Mouse (Mus musculus) heart, adult 2 months (tissue): ENCODE results near the gene Scfd2. TPM values are rescaled to one million over a fixed set of nuclear protein-coding genes. Genes with fewer than 3 reads are reported as not detected.

ENCODE experiments used
- DNase-seq, 2 experiments: peaks; one replicate each; pipeline ENCODE4 v3.0.0; 2021
- H3K27ac ChIP-seq: fragments of 200-600 bp; 2 replicates; pipeline ENCODE4 v1.8.1; 2022
- H3K27me3 ChIP-seq: fragments of 200-500 bp; 2 replicates; pipeline ENCODE4 v1.6.1; 2012; ENCODE audit warnings: mild to moderate bottlenecking, low read length, inconsistent platforms, mixed read lengths; ENCODE audit not compliant: control insufficient read depth, insufficient read depth
- H3K36me3 ChIP-seq: fragments of 200-500 bp; 2 replicates; pipeline ENCODE4 v1.6.1; 2012; ENCODE audit warnings: low read length, inconsistent platforms; ENCODE audit not compliant: control insufficient read depth, insufficient read depth
- H3K4me1 ChIP-seq: fragments of 200-500 bp; 2 replicates; pipeline ENCODE4 v1.6.1; 2011; ENCODE audit warnings: low read length; ENCODE audit not compliant: control insufficient read depth, insufficient read depth
- H3K4me3 ChIP-seq: fragments of 200-600 bp; 2 replicates; pipeline ENCODE4 v1.8.1; 2022
- H3K79me2 ChIP-seq: fragments of 200-500 bp; replicated peaks from 2 replicates; pipeline ENCODE4 v1.6.1; 2012; ENCODE audit warnings: mild to moderate bottlenecking, inconsistent platforms, low read length, moderate library complexity, mixed read lengths; ENCODE audit not compliant: control insufficient read depth, insufficient read depth
- H3K9ac ChIP-seq: fragments of 200-500 bp; 2 replicates; pipeline ENCODE4 v1.6.1; 2012; ENCODE audit warnings: low read depth, mild to moderate bottlenecking, control low read depth, inconsistent platforms, low read length, mixed read lengths
- CTCF ChIP-seq: fragments of 200-600 bp; IDR thresholded peaks from 2 replicates; pipeline ENCODE4 v1.8.1; 2022; ENCODE audit warnings: antibody characterized with exemption, mild to moderate bottlenecking, moderate library complexity
- EP300 ChIP-seq: fragments of 200-500 bp; IDR thresholded peaks from 2 replicates; pipeline ENCODE4 v1.6.1; 2011; ENCODE audit warnings: low read depth, low read length, control low read depth; ENCODE audit not compliant: insufficient read depth
- POLR2A ChIP-seq: fragments of 200-500 bp; IDR thresholded peaks from 2 replicates; pipeline ENCODE4 v1.6.1; 2011; ENCODE audit warnings: mild to moderate bottlenecking, low read depth, low read length, control low read depth; ENCODE audit not compliant: insufficient read depth
- WGBS: fragments of 180-500 bp; shearing (Covaris S2); methylation state at CpG from one replicate; pipeline ENCODE4 v1.1.7; 2018; 5-methylcytosine and 5-hydroxymethylcytosine counted together
- intact Hi-C: fragments of 180-260 bp; cut with DNase I; formaldehyde crosslinking; loops from one replicate; pipeline ENCODE4 v1.15.1; 2025
- polyA plus RNA-seq: library from polyadenylated mRNA; depleted of rRNA; stranded (reverse); fragments of >200 nt; gene quantifications from 2 replicates; pipeline ENCODE4 v1.2.3, GENCODE M21; 2012
- total RNA-seq, 2 experiments: library from RNA; stranded (reverse); gene quantifications; 2 replicates each; pipeline ENCODE4 v1.2.3; 2021

Scfd2 gene
- total and polyA plus RNA-seq, 3 experiments, result 9.1 to 13.9 (median 11.9) TPM

- no peaks in the 10 kb centered on the region for H3K27me3 ChIP-seq
- no peak overlapping the region for H3K9ac ChIP-seq
- TF ChIP-seq POLR2A, result no peak
- TF ChIP-seq EP300, result 0 out of 2 replicates have a peak, but pooled peaks have one; percentile 60
- TF ChIP-seq CTCF, result peak; percentile 77
- H3K4me3 ChIP-seq, result no peak overlapping the region
- no peak for DNase-seq
- H3K36me3 ChIP-seq, result no peaks in the 10 kb centered on the region
- no peaks in the 10 kb centered on the region for H3K79me2 ChIP-seq
- no peak overlapping the region for H3K27ac ChIP-seq
- 40% methylated on average over 8 of the region's 8 CpGs for WGBS
- intact Hi-C loops, result loop anchor here (5.0 kb wide), 2 partner anchors 521 to 596 kb away; no protein-coding TSS in a partner anchor
- H3K4me1 ChIP-seq, result peaks cover 4% of the 10 kb centered on the region
Measured at GRCm38 (mm10) chr5:74283545-74283944, 248.0 kb downstream of the Scfd2 start.

DNA sequence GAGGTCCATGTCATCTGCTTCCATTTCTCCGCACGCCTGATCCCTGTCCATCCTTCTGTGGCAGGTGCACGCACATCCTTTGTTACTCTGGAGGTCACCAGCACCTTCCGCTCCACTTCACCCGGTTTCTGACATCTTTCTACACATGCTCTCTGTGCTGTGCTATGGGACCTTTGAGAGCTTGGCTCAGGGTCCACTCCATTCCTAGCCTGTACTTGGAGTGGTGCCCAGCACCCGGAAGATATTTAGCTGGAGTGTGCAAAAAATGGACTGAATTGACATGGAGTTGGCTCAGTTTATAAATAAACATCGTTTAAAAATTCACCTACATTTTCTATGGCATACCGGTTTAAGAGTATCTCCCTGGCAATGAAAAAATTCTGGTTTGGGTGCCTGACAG is 250.1 kb downstream of the Scfd2 start:
- Histone ChIP-seq H3K27me3 (no peaks in the 10 kb centered on the region), H3K27ac (no peak overlapping the region), H3K4me1 (peaks cover 6% of the 10 kb centered on the region), H3K9ac (no peak overlapping the region), H3K4me3 (no peak overlapping the region), H3K79me2 (no peaks in the 10 kb centered on the region), H3K36me3 (no peaks in the 10 kb centered on the region)
- TF ChIP-seq CTCF, result no peak
- TF ChIP-seq EP300, result no peak
- TF ChIP-seq POLR2A, result no peak
- no peak for DNase-seq
- intact Hi-C loops, result loop anchor here (5.0 kb wide), 2 partner anchors 519 to 594 kb away; no protein-coding TSS in a partner anchor
- 54% methylated on average over 8 of the region's 8 CpGs for WGBS

DNA sequence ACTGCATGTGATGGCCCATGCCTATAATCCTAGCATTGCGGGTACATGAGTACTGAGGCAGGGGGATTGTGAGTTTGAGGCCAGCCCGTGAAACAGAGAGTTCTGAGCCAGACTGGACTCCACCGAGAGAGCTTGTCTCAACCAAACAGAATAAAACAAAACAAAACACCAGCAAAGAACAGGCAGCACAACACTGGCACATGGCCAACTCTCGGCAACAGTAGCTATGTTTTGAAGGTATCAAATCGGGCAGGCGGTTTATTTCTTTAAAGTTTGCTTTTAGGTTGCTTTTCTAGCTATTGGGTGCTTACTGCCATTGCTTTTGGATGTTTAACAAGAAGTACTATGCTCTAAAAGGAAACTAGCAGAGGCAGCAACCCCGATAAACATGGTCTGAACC is 251.9 kb downstream of the Scfd2 start:
- DNase-seq, result no peak
- Histone ChIP-seq H3K36me3 (no peaks in the 10 kb centered on the region), H3K27me3 (no peaks in the 10 kb centered on the region), H3K27ac (no peak overlapping the region), H3K4me1 (peaks cover 6% of the 10 kb centered on the region), H3K79me2 (no peaks in the 10 kb centered on the region), H3K4me3 (no peak overlapping the region), H3K9ac (no peak overlapping the region)
- intact Hi-C loops, result loop anchor here (5.0 kb wide), 6 partner anchors 82 to 592 kb away; partner anchors contain the start of genes Rasl11b and Usp46
- TF ChIP-seq POLR2A (no peak), CTCF (no peak), EP300 (no peak)
- 50% methylated on average over 7 of the region's 7 CpGs for WGBS

DNA sequence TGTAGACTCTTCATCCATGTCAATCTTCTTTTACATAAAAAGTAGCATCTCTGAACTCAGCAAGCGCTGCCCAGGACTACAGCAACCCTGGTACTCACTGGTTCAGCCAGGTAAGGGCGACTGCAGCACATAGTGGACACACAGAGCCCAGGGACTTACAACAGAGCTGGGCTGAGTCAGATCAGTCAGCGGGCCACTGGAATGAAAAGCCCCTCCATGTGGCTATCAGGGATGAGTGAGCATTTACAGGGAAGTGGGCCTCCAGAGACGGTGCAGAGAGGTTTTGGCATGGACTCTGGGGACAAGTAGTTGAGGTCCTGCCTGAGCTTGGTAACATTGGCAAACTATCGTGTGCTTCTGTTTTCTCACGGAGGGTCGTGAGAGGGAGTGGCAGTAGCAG is 253.1 kb downstream of the Scfd2 start:
- DNase-seq, result no peak
- no peak overlapping the region for H3K9ac ChIP-seq
- no peak overlapping the region for H3K27ac ChIP-seq
- H3K4me3 ChIP-seq, result no peak overlapping the region
- peaks cover 6% of the 10 kb centered on the region for H3K4me1 ChIP-seq
- H3K79me2 ChIP-seq, result no peaks in the 10 kb centered on the region
- no peak for TF ChIP-seq POLR2A
- no peak for TF ChIP-seq EP300
- TF ChIP-seq CTCF, result no peak
- H3K36me3 ChIP-seq, result no peaks in the 10 kb centered on the region
- intact Hi-C loops, result loop anchor here (5.0 kb wide), 4 partner anchors 81 to 211 kb away; partner anchors contain the start of genes Rasl11b and Usp46
- WGBS, result 82% methylated on average over 7 of the region's 7 CpGs
- H3K27me3 ChIP-seq, result no peaks in the 10 kb centered on the region

DNA sequence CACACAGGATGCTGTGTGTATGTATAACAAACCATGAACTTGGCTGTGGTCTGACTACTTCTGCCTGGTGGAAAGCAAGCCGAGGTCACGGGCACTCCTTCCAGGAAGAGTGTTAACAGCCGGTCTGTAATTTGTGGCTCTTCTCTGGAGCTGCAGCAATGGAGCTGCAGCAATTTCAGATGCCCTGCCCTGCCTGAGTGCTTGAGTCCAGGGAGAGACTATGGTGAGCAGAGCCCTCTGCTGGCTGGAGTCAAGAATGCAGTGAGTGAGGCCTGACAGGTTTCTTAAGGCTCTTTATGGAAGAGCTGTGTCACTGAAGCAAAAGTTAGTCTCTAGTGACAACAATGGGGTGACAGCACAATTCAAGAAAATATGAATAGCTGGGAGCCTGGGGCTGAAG is 253.8 kb downstream of the Scfd2 start:
- TF ChIP-seq POLR2A (no peak), CTCF (no peak; the same call in none of the 2 replicates), EP300 (peak; percentile 97)
- intact Hi-C loops, result loop anchor here (1.0 to 5.0 kb wide), 7 partner anchors 80 to 423 kb away; partner anchors contain the start of genes Rasl11b and Usp46
- H3K4me3 ChIP-seq, result no peak overlapping the region
- peak; percentile 83 to 88 for DNase-seq
- H3K4me1 ChIP-seq, result peaks cover 7% of the 10 kb centered on the region
- no peaks in the 10 kb centered on the region for H3K79me2 ChIP-seq
- 2% methylated on average over 3 of the region's 3 CpGs for WGBS
- no peak overlapping the region for H3K27ac ChIP-seq
- no peaks in the 10 kb centered on the region for H3K36me3 ChIP-seq
- H3K9ac ChIP-seq, result no peak overlapping the region
- no peaks in the 10 kb centered on the region for H3K27me3 ChIP-seq

GRCm38 (mm10) chr5:74277216-74277615 is 254.3 kb downstream of the Scfd2 start:
- intact Hi-C loops, result loop anchor here (1.0 to 5.0 kb wide), 7 partner anchors 80 to 422 kb away; partner anchors contain the start of genes Rasl11b and Usp46
- no peaks in the 10 kb centered on the region for H3K79me2 ChIP-seq
- no peaks in the 10 kb centered on the region for H3K36me3 ChIP-seq
- DNase-seq, result no peak
- no peak overlapping the region for H3K27ac ChIP-seq
- TF ChIP-seq EP300 (no peak), CTCF (no peak), POLR2A (no peak)
- no peak overlapping the region for H3K9ac ChIP-seq
- H3K4me3 ChIP-seq, result no peak overlapping the region
- no peaks in the 10 kb centered on the region for H3K27me3 ChIP-seq
- peaks cover 7% of the 10 kb centered on the region for H3K4me1 ChIP-seq
- WGBS, result 79% methylated on average over 5 of the region's 5 CpGs

DNA sequence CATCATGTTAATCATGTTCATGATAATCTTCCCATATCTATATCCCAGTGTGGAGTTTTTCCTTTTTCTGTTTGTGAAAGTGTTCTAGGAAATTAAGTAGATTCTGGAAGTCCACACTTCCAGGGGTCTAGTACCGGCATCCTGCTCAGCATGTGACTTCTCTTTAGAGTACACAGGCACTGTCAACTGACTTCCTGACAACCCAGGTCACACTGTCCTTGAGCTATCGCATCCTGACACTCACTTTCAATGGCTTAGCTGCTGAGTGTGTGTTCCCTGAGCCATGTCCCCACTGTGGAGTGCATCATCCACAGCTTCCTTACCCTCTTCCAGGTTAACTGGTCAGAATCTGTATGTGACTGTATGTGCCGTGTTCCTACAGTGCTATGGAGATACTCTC is 258.2 kb downstream of the Scfd2 start:
- WGBS, result 44% methylated on average over 3 of the region's 3 CpGs
- Histone ChIP-seq H3K9ac (no peak overlapping the region), H3K27ac (no peak overlapping the region)

More for the DNA sequence above, 258.2 kb downstream of the Scfd2 start:
- H3K4me1 ChIP-seq, result peaks cover 3% of the 10 kb centered on the region; the same call in 1 of the 2 replicates
- no peaks in the 10 kb centered on the region for H3K36me3 ChIP-seq
- TF ChIP-seq CTCF (no peak), POLR2A (no peak), EP300 (no peak)
- H3K79me2 ChIP-seq, result no peaks in the 10 kb centered on the region
- no peaks in the 10 kb centered on the region for H3K27me3 ChIP-seq
- no peak overlapping the region for H3K4me3 ChIP-seq
- intact Hi-C loops, result no loop called here
- DNase-seq, result no peak
